In genomic region chr9:22651619-22652018, GRCm38 (mm10) we compare ENCODE assay signal across 16 mouse cellular contexts.
DNase-seq lines count a peak whose midpoint lies in the region; ATAC-seq and TF ChIP-seq lines count a peak whose summit lies in the region.
"Had no signal": no experiment of that assay in that cellular context is flagged by ENCODE, and none has a peak within 500 bp of the region (broad histone marks: within the 10 kb centered on the region; RNA-seq: fewer than 3 reads in every experiment).

No protein-coding gene starts in this region.

- no peak for TF ChIP-seq EP300 in liver, postnatal 0 days (IDR thresholded peaks at IDR 0.05; ENCODE audit: low read depth)

- no peak for ATAC-seq in forebrain, postnatal 0 days
- no peak for ATAC-seq in forebrain, embryonic 15.5 days (replicated peaks)
- no peak for ATAC-seq in liver, postnatal 0 days

- H3K27ac ChIP-seq in forebrain, postnatal 0 days (ENCODE audit: low read depth, low read length), result no peak overlapping the region
- no peak overlapping the region for H3K27ac ChIP-seq in forebrain, embryonic 15.5 days (replicated peaks)
- H3K27ac ChIP-seq in liver, postnatal 0 days (ENCODE audit: low read depth), result no peak overlapping the region
- H3K27ac ChIP-seq: embryonic facial prominence, embryonic 15.5 days; hindbrain, embryonic 12.5 days; limb, embryonic 13.5 days; lung, embryonic 15.5 days had no signal

- no peaks in the 10 kb centered on the region for H3K36me3 ChIP-seq in forebrain, postnatal 0 days (ENCODE audit: insufficient read depth)
- H3K36me3 ChIP-seq in forebrain, embryonic 15.5 days, result no peaks in the 10 kb centered on the region
- no peaks in the 10 kb centered on the region for H3K36me3 ChIP-seq in liver, postnatal 0 days (replicated peaks; ENCODE audit: insufficient read depth, low read length)
- H3K36me3 ChIP-seq in E14TG2a.4 (ENCODE audit: insufficient read depth, low read length), result no peaks in the 10 kb centered on the region
- H3K36me3 ChIP-seq: embryonic facial prominence, embryonic 15.5 days; hindbrain, embryonic 12.5 days; limb, embryonic 13.5 days; lung, embryonic 15.5 days had no signal

- H3K4me3 ChIP-seq in forebrain, postnatal 0 days (ENCODE audit: low read depth, low read length), result no peak overlapping the region
- no peak overlapping the region for H3K4me3 ChIP-seq in forebrain, embryonic 15.5 days
- no peak overlapping the region for H3K4me3 ChIP-seq in liver, postnatal 0 days (ENCODE audit: low read depth, low read length)
- H3K4me3 ChIP-seq in E14TG2a.4 (replicated peaks; ENCODE audit: low read length), result no peak overlapping the region
- H3K4me3 ChIP-seq: embryonic facial prominence, embryonic 15.5 days; hindbrain, embryonic 12.5 days; limb, embryonic 13.5 days; lung, embryonic 15.5 days had no signal

- DNase-seq in forebrain, postnatal 0 days, result no peak
- DNase-seq in liver, postnatal 0 days, result no peak
- DNase-seq in liver, result no peak
- peak; percentile 42 for DNase-seq in induced T-regulatory cell, adult 2 months (ENCODE audit: low read depth)
- no peak for DNase-seq in adrenal gland, postnatal 36 days
- no peak for DNase-seq in spleen, adult 18-20 months
- DNase-seq: cerebellum, adult 2 months; kidney, adult 18-20 months; kidney, postnatal 4 days; retina, postnatal 1 day had no signal

- H3K27me3 ChIP-seq in forebrain, postnatal 0 days (ENCODE audit: insufficient read depth, low read length), result no peaks in the 10 kb centered on the region
- H3K27me3 ChIP-seq in forebrain, embryonic 15.5 days, result no peaks in the 10 kb centered on the region
- H3K27me3 ChIP-seq in liver, postnatal 0 days (ENCODE audit: insufficient read depth, low read length), result no peaks in the 10 kb centered on the region
- no peaks in the 10 kb centered on the region for H3K27me3 ChIP-seq in E14TG2a.4 (ENCODE audit: insufficient read depth, low read length)
- H3K27me3 ChIP-seq: embryonic facial prominence, embryonic 15.5 days; hindbrain, embryonic 12.5 days; limb, embryonic 13.5 days; lung, embryonic 15.5 days had no signal

- H3K9ac ChIP-seq in forebrain, postnatal 0 days, result no peak overlapping the region
- H3K9ac ChIP-seq in forebrain, embryonic 15.5 days (replicated peaks), result no peak overlapping the region
- no peak overlapping the region for H3K9ac ChIP-seq in liver, postnatal 0 days (replicated peaks)
- H3K9ac ChIP-seq: embryonic facial prominence, embryonic 15.5 days; hindbrain, embryonic 12.5 days; limb, embryonic 13.5 days; lung, embryonic 15.5 days had no signal

- peak; percentile 16; the same call in 1 of the 2 replicates for TF ChIP-seq CTCF in forebrain, postnatal 0 days (IDR thresholded peaks at IDR 0.05; ENCODE audit: low read depth)
- peak; percentile 36; the same call in 1 of the 2 replicates for TF ChIP-seq CTCF in liver, postnatal 0 days (IDR thresholded peaks at IDR 0.05; ENCODE audit: low read depth)
- peak; percentile 88 for TF ChIP-seq CTCF in E14TG2a.4 (conservative IDR thresholded peaks at IDR 0.05; ENCODE audit: low read length)

- no peaks in the 10 kb centered on the region for H3K4me1 ChIP-seq in forebrain, postnatal 0 days (ENCODE audit: insufficient read depth)
- H3K4me1 ChIP-seq in forebrain, embryonic 15.5 days, result no peaks in the 10 kb centered on the region
- H3K4me1 ChIP-seq in liver, postnatal 0 days (ENCODE audit: insufficient read depth), result no peaks in the 10 kb centered on the region
- H3K4me1 ChIP-seq in E14TG2a.4 (replicated peaks; ENCODE audit: low read depth, low read length), result no peaks in the 10 kb centered on the region
- H3K4me1 ChIP-seq: embryonic facial prominence, embryonic 15.5 days; hindbrain, embryonic 12.5 days; limb, embryonic 13.5 days; lung, embryonic 15.5 days had no signal

- 96% methylated on average over 3 of the region's 3 CpGs for WGBS in forebrain, postnatal 0 days
- WGBS in forebrain, embryonic 15.5 days, result 93% methylated on average over 3 of the region's 3 CpGs
- 77% methylated on average over 3 of the region's 3 CpGs for WGBS in liver, postnatal 0 days (ENCODE audit: insufficient replicate concordance)

- no peaks in the 10 kb centered on the region for H3K9me3 ChIP-seq in forebrain, postnatal 0 days (ENCODE audit: low read length)
- no peaks in the 10 kb centered on the region for H3K9me3 ChIP-seq in forebrain, embryonic 15.5 days
- no peaks in the 10 kb centered on the region for H3K9me3 ChIP-seq in liver, postnatal 0 days (ENCODE audit: low read length)
- no peaks in the 10 kb centered on the region for H3K9me3 ChIP-seq in E14TG2a.4 (ENCODE audit: low read length)
- H3K9me3 ChIP-seq: embryonic facial prominence, embryonic 15.5 days; limb, embryonic 13.5 days; lung, embryonic 15.5 days had no signal

- no peak overlapping the region for H3K4me2 ChIP-seq in forebrain, postnatal 0 days (ENCODE audit: low read depth)
- H3K4me2 ChIP-seq in forebrain, embryonic 15.5 days (replicated peaks), result no peak overlapping the region
- H3K4me2 ChIP-seq in liver, postnatal 0 days (ENCODE audit: low read depth, low read length), result no peak overlapping the region
- H3K4me2 ChIP-seq: embryonic facial prominence, embryonic 15.5 days; hindbrain, embryonic 12.5 days; limb, embryonic 13.5 days; lung, embryonic 15.5 days had no signal

Comparison
In these comparisons a context has a peak if more than half of its experiments do, and no peak if none do; other contexts are left out.
1. CTCF ChIP-seq: peak in every context shown above with its lines; median percentile 88 in E14TG2a.4; 36 in liver, postnatal 0 days; 16 in forebrain, postnatal 0 days.